Mouse (Mus musculus) midbrain, embryonic 11.5 days (tissue): Measurements from ENCODE around the gene Spdef. TPM values are rescaled to one million over a fixed set of nuclear protein-coding genes. Genes with fewer than 3 reads are reported as not detected.

Experiments used
- ATAC-seq: fragments of 200-750 bp; cut with Nextera tagmentation; 2 replicates; pipeline ENCODE4 v1.8.0; 2017; ENCODE audit warnings: moderate TSS enrichment, moderate library complexity; ENCODE audit not compliant: low FRiP score
- DNase-seq: peaks from one replicate; pipeline ENCODE4 v3.0.0; 2015; ENCODE audit warnings: low spot score; ENCODE audit errors: missing footprints
- H3K27ac ChIP-seq: fragments of 300-500 bp; sonication (generic); 2 replicates; pipeline ENCODE4 v1.5.1; 2014; ENCODE audit warnings: low read depth, low read length
- H3K27me3 ChIP-seq: fragments of 300-500 bp; sonication (generic); 2 replicates; pipeline ENCODE4 v1.6.1; 2014; ENCODE audit warnings: mild to moderate bottlenecking, low read length, moderate library complexity, mixed read lengths; ENCODE audit not compliant: control insufficient read depth, insufficient read depth
- H3K36me3 ChIP-seq: fragments of 300-500 bp; sonication (generic); 2 replicates; pipeline ENCODE4 v1.6.1; 2014; ENCODE audit warnings: mild to moderate bottlenecking, low read length, moderate library complexity, mixed read lengths; ENCODE audit not compliant: control insufficient read depth, insufficient read depth
- H3K4me1 ChIP-seq: fragments of 300-500 bp; sonication (generic); 2 replicates; pipeline ENCODE4 v1.6.1; 2014; ENCODE audit warnings: low read length; ENCODE audit not compliant: control insufficient read depth, insufficient read depth
- H3K4me2 ChIP-seq: fragments of 300-500 bp; sonication (generic); 2 replicates; pipeline ENCODE4 v1.6.1; 2014; ENCODE audit warnings: mild to moderate bottlenecking, moderate library complexity
- H3K4me3 ChIP-seq: fragments of 300-500 bp; sonication (generic); 2 replicates; pipeline ENCODE4 v1.5.1; 2014; ENCODE audit warnings: low read depth, low read length
- H3K9ac ChIP-seq: fragments of 300-500 bp; sonication (generic); 2 replicates; pipeline ENCODE4 v1.6.1; 2014; ENCODE audit warnings: low read length
- H3K9me3 ChIP-seq: fragments of 300-500 bp; sonication (generic); 2 replicates; pipeline ENCODE4 v1.6.1; 2016; ENCODE audit warnings: low read length; ENCODE audit not compliant: control insufficient read depth
- WGBS: fragments of 180-500 bp; shearing (Covaris S2); extraction: QIAGEN DNeasy Blood & Tissue Kit; methylation state at CpG from one replicate; pipeline ENCODE4 v1.1.7; 2014; 5-methylcytosine and 5-hydroxymethylcytosine counted together
- polyA plus RNA-seq: library from polyadenylated mRNA; unstranded; fragments of >200 nt; fragmentation: Nextera tagmentation; extraction: Ambion mirVana; gene quantifications from 2 replicates; pipeline ENCODE4 v1.2.1, GENCODE M21; 2014

The Spdef gene
- polyA plus RNA-seq, 1 experiment from 2014 or later = 0.25 TPM

- 16% methylated on average over 13 of the region's 13 CpGs for WGBS
- no peak overlapping the region for H3K9ac ChIP-seq
- no peak for ATAC-seq
Observed at GRCm38 (mm10) chr17:27734344-27735073, 5.8 kb upstream of the Spdef start.

DNA sequence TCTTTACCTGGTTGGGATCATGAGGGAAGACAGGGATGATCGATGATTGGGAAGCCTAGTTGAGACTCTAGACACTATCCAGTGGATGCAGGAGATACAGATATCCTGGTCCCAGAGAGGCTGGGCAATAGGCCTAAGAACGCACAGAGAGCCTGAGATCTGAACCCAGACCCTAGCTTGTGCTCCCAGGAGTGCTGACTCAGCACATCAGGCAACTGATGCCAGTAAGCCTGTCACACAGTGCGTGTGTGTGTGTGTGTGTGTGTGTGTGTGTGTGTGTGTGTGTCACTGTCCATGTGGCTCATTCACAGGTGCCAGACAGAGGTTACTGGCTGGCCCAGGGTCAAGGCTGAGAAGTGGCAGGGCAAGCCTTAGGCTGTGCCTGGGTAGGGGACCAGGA, 3.9 kb upstream of the Spdef start:
- Histone ChIP-seq H3K9me3 (no peaks in the 10 kb centered on the region), H3K27me3 (no peaks in the 10 kb centered on the region), H3K4me1 (no peaks in the 10 kb centered on the region), H3K9ac (no peak overlapping the region), H3K4me3 (no peak overlapping the region), H3K4me2 (no peak overlapping the region), H3K27ac (no peak overlapping the region), H3K36me3 (no peaks in the 10 kb centered on the region)
- DNase-seq = no peak
- 87% methylated on average over 3 of the region's 3 CpGs for WGBS
- ATAC-seq = no peak

More at GRCm38 (mm10) chr17:27734344-27735073, 5.8 kb upstream of the Spdef start:
- Histone ChIP-seq H3K27me3 (no peaks in the 10 kb centered on the region), H3K27ac (no peak overlapping the region), H3K4me2 (no peak overlapping the region), H3K9me3 (no peaks in the 10 kb centered on the region), H3K36me3 (no peaks in the 10 kb centered on the region), H3K4me1 (no peaks in the 10 kb centered on the region), H3K4me3 (no peak overlapping the region)
- no peak for DNase-seq

DNA sequence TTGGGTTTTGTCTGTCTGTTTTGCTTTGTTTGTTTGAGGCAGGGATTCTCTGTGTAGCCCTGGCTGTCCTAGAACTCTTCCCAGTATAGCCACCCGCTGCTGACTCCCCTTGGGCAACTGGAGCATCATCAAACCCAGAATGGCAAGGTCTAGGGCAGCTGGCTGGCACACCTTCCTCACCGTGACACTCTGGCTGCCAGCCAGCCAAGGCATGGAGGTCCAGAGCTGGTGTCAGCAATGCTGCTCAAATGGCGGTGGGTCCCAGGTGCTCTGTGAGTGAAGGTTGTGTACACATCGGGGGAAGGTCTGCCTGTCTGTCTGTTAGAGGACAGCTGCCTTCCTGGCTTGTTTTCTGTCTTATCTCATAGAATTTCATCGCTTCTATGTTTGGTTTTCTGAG, 3.4 kb upstream of the Spdef start:
- Histone ChIP-seq H3K4me3 (no peak overlapping the region), H3K27me3 (no peaks in the 10 kb centered on the region), H3K4me1 (no peaks in the 10 kb centered on the region), H3K27ac (no peak overlapping the region), H3K9ac (no peak overlapping the region), H3K4me2 (no peak overlapping the region), H3K36me3 (no peaks in the 10 kb centered on the region), H3K9me3 (no peaks in the 10 kb centered on the region)
- DNase-seq (no peak), ATAC-seq (no peak)
- WGBS = 85% methylated on average over 5 of the region's 5 CpGs

- no peak for ATAC-seq
- 59% methylated on average over 7 of the region's 7 CpGs for WGBS
- Histone ChIP-seq H3K4me1 (peaks cover 16% of the 10 kb centered on the region), H3K9me3 (no peaks in the 10 kb centered on the region), H3K4me2 (no peak overlapping the region), H3K9ac (no peak overlapping the region), H3K27me3 (no peaks in the 10 kb centered on the region), H3K36me3 (no peaks in the 10 kb centered on the region), H3K27ac (no peak overlapping the region), H3K4me3 (no peak overlapping the region)
- DNase-seq = no peak
Observed at GRCm38 (mm10) chr17:27726527-27726926, 2.2 kb downstream of the Spdef start.

DNA sequence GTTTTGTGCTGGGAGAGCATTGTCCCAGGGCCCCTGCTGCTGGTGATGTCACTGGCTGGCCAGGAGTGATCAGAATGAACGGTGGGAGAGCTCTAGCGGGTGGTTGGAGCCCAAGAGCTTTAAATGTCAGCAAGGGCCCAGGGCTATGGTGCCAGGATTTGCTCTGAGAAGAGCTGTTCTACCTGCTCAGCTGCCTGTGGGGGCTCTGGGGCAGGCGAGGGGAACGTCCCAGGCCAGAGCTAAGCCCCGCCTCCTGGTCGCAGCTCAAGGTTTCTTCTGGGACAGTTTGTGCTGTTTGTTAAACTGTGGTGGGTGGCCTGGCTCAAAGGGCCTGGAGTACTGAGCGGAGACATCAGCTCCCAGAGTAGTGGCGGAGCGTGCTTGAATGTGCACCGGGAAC, 3.3 kb downstream of the Spdef start:
- WGBS = 12% methylated on average over 10 of the region's 10 CpGs

DNA sequence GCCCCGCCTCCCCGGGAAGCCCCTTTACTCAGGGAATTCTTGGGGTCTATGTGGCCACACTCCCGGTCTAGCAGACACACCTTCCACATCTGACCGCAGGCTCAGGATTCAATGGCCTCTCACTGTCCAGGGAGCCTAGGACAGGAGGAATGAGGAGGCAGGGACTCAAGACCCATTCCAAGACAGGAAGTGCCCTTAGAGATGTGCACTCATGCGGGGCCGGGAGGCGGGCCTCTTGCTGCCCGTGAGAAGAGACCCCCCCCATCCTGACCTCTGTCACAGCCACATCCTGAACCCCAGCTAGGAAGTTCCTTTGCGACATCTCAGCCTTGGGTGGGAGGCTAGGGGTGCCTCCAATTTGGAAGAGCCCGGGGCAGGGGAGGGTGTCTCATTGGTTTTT, 3.7 kb downstream of the Spdef start:
- no peaks in the 10 kb centered on the region for H3K36me3 ChIP-seq
- H3K9me3 ChIP-seq = no peaks in the 10 kb centered on the region
- ATAC-seq (no peak), DNase-seq (no peak)
- WGBS = 29% methylated on average over 10 of the region's 10 CpGs
- no peak overlapping the region for H3K27ac ChIP-seq
- peak overlapping the region; percentile 3; the same call in 1 of the 2 replicates for H3K9ac ChIP-seq
- H3K27me3 ChIP-seq = no peaks in the 10 kb centered on the region
- H3K4me1 ChIP-seq = peaks cover 16% of the 10 kb centered on the region
- peak overlapping the region; percentile 19; the same call in 1 of the 2 replicates for H3K4me2 ChIP-seq
- H3K4me3 ChIP-seq = no peak overlapping the region

More for the DNA sequence above, 3.3 kb downstream of the Spdef start:
- no peak overlapping the region for H3K27ac ChIP-seq
- peak overlapping the region; percentile 3; the same call in 1 of the 2 replicates for H3K9ac ChIP-seq
- no peaks in the 10 kb centered on the region for H3K9me3 ChIP-seq
- no peak for DNase-seq
- H3K4me1 ChIP-seq = peaks cover 16% of the 10 kb centered on the region
- H3K4me2 ChIP-seq = peak overlapping the region; percentile 19; the same call in 1 of the 2 replicates
- no peak overlapping the region for H3K4me3 ChIP-seq
- no peak for ATAC-seq
- H3K27me3 ChIP-seq = no peaks in the 10 kb centered on the region
- no peaks in the 10 kb centered on the region for H3K36me3 ChIP-seq

DNA sequence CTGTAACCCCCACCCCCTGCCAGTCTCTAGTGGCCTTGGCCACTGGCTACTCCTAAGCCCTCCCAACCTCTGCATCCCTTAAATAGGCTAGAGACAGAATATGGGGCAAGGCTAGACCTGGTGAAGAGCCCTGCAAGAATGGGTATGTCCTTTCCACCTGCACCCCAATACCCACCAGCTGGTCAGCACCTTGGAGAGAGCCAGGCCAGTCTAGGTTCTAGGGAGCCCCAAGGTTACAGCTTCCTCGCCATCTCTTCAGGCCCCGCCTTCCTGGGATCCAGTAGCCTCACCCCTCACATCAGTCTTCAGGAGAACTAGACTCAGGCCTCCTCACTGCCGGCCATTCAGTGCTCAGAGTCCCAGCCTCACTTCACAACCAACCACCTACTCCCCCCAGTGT, 4.4 kb downstream of the Spdef start:
- H3K36me3 ChIP-seq = no peaks in the 10 kb centered on the region
- H3K27ac ChIP-seq = no peak overlapping the region
- no peak overlapping the region for H3K4me2 ChIP-seq
- H3K4me3 ChIP-seq = no peak overlapping the region
- no peaks in the 10 kb centered on the region for H3K9me3 ChIP-seq
- H3K9ac ChIP-seq = no peak overlapping the region
- DNase-seq = no peak
- peaks cover 16% of the 10 kb centered on the region for H3K4me1 ChIP-seq
- no peaks in the 10 kb centered on the region for H3K27me3 ChIP-seq
- 38% methylated on average over 3 of the region's 3 CpGs for WGBS
- no peak for ATAC-seq

DNA sequence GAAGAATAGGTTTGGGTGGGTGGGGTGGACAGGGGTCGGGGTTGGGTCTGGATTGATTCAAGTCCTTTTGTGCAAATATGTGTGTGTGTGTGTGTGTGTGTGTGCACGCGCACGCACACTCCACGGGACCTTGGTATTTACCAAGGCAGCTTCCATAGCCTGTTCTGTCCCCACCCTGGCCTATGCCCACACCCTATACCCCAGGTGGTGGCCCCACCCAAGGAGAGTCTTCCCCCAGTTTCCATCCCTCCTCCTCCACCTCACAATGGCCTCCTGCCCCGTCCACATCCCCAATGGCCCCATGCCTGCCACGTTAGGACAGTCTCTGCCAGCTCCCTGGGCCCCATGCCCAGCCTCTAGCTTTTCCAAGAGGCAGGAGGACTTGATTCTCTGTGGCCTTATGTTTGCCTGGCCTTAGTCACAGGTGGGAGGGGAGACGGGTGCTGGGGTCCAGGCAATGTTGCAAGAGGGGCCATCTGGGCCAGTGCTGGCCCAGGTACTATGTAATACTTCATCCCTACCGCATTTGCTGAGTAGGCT, 7.6 kb downstream of the Spdef start:
- ATAC-seq = no peak
- Histone ChIP-seq H3K27me3 (no peaks in the 10 kb centered on the region), H3K4me3 (no peak overlapping the region), H3K36me3 (no peaks in the 10 kb centered on the region), H3K9ac (no peak overlapping the region), H3K27ac (no peak overlapping the region), H3K4me2 (no peak overlapping the region), H3K9me3 (no peaks in the 10 kb centered on the region), H3K4me1 (peaks cover 23% of the 10 kb centered on the region)
- WGBS = 83% methylated on average over 9 of the region's 9 CpGs
- no peak for DNase-seq

GRCm38 (mm10) chr17:27720326-27720725, 8.4 kb downstream of the Spdef start:
- no peak overlapping the region for H3K9ac ChIP-seq
- no peak for DNase-seq
- H3K36me3 ChIP-seq = no peaks in the 10 kb centered on the region
- no peak overlapping the region for H3K4me3 ChIP-seq
- 44% methylated on average over 9 of the region's 9 CpGs for WGBS
- no peaks in the 10 kb centered on the region for H3K27me3 ChIP-seq
- peaks cover 15% of the 10 kb centered on the region for H3K4me1 ChIP-seq
- ATAC-seq = no peak
- no peak overlapping the region for H3K4me2 ChIP-seq
- H3K27ac ChIP-seq = no peak overlapping the region
- no peaks in the 10 kb centered on the region for H3K9me3 ChIP-seq
